Mouse (Mus musculus): ENCODE measurements around the gene Gse1. TPM values are rescaled to one million over a fixed set of nuclear protein-coding genes. Genes with fewer than 3 reads are reported as not detected.

Gse1 gene
- polyA plus RNA-seq, 1 experiment from 2014 or later, result 28.8 TPM

GRCm38 (mm10) chr8:120294982-120295870 lies 67.0 kb downstream of the Gse1 start:
- Histone ChIP-seq H3K4me1 (peaks cover 93% of the 10 kb centered on the region), H3K36me3 (no peaks in the 10 kb centered on the region), H3K4me3 (no peak overlapping the region), H3K27ac (replicated peaks) (peak overlapping the region; percentile 88), H3K9me3 (no peaks in the 10 kb centered on the region), H3K4me2 (replicated peaks) (peak overlapping the region; percentile 28), H3K27me3 (peaks cover 15% of the 10 kb centered on the region; the same call in 1 of the 2 replicates), H3K9ac (replicated peaks) (peak overlapping the region; percentile 20; the same call in 1 of the 2 replicates)
- 13% methylated on average over 17 of the region's 17 CpGs for WGBS
- peak; percentile 55 for ATAC-seq (ENCODE audit: low FRiP score, low read depth)

GRCm38 (mm10) chr8:120297000-120297399 lies 68.7 kb downstream of the Gse1 start:
- H3K27ac ChIP-seq (replicated peaks), result peak overlapping the region; percentile 88
- ATAC-seq (ENCODE audit: low FRiP score, low read depth), result no peak

GRCm38 (mm10) chr8:120298601-120299532 lies 70.6 kb downstream of the Gse1 start:
- no peaks in the 10 kb centered on the region for H3K9me3 ChIP-seq
- 27% methylated on average over 22 of the region's 22 CpGs for WGBS
- no peak overlapping the region for H3K4me3 ChIP-seq
- H3K4me1 ChIP-seq, result peaks cover 88% of the 10 kb centered on the region
- peak overlapping the region; percentile 93 for H3K27ac ChIP-seq (replicated peaks)
- H3K36me3 ChIP-seq, result no peaks in the 10 kb centered on the region
- peaks cover 39% of the 10 kb centered on the region for H3K27me3 ChIP-seq
- H3K9ac ChIP-seq (replicated peaks), result peak overlapping the region; percentile 31
- ATAC-seq (ENCODE audit: low FRiP score, low read depth), result peak; percentile 71
- H3K4me2 ChIP-seq (replicated peaks), result peak overlapping the region; percentile 28; the same call in 1 of the 2 replicates

More at GRCm38 (mm10) chr8:120297000-120297399, 68.7 kb downstream of the Gse1 start:
- Histone ChIP-seq H3K9me3 (no peaks in the 10 kb centered on the region), H3K4me3 (no peak overlapping the region), H3K9ac (replicated peaks) (no peak overlapping the region; the same call in 1 of the 2 replicates), H3K4me2 (replicated peaks) (no peak overlapping the region), H3K27me3 (peaks cover 21% of the 10 kb centered on the region; the same call in 1 of the 2 replicates), H3K36me3 (no peaks in the 10 kb centered on the region), H3K4me1 (peaks cover 91% of the 10 kb centered on the region)
- WGBS, result 23% methylated on average over 5 of the region's 5 CpGs

- no peak for ATAC-seq (ENCODE audit: low FRiP score, low read depth)
- Histone ChIP-seq H3K4me3 (no peak overlapping the region), H3K27me3 (peaks cover 45% of the 10 kb centered on the region)
Observed at GRCm38 (mm10) chr8:120300601-120301141, 72.4 kb downstream of the Gse1 start.

GRCm38 (mm10) chr8:120302941-120303675 lies 74.9 kb downstream of the Gse1 start:
- 66% methylated on average over 11 of the region's 11 CpGs for WGBS

More at GRCm38 (mm10) chr8:120300601-120301141, 72.4 kb downstream of the Gse1 start:
- H3K36me3 ChIP-seq, result no peaks in the 10 kb centered on the region
- H3K9me3 ChIP-seq, result no peaks in the 10 kb centered on the region
- H3K9ac ChIP-seq (replicated peaks), result no peak overlapping the region; the same call in 1 of the 2 replicates
- WGBS, result 5% methylated on average over 13 of the region's 13 CpGs
- peak overlapping the region; percentile 73 for H3K27ac ChIP-seq (replicated peaks)
- peak overlapping the region; percentile 27; the same call in 1 of the 2 replicates for H3K4me2 ChIP-seq (replicated peaks)
- H3K4me1 ChIP-seq, result peaks cover 83% of the 10 kb centered on the region

GRCm38 (mm10) chr8:120304097-120304496 lies 75.8 kb downstream of the Gse1 start:
- Histone ChIP-seq H3K27ac (replicated peaks) (peak overlapping the region; percentile 75), H3K27me3 (peaks cover 71% of the 10 kb centered on the region), H3K36me3 (no peaks in the 10 kb centered on the region), H3K9me3 (no peaks in the 10 kb centered on the region), H3K4me2 (replicated peaks) (no peak overlapping the region), H3K9ac (replicated peaks) (0 out of 2 replicates have a peak overlapping the region, but pooled peaks have one; percentile 7), H3K4me3 (no peak overlapping the region), H3K4me1 (peaks cover 83% of the 10 kb centered on the region)
- 20% methylated on average over 9 of the region's 9 CpGs for WGBS
- no peak for ATAC-seq (ENCODE audit: low FRiP score, low read depth)

More at GRCm38 (mm10) chr8:120302941-120303675, 74.9 kb downstream of the Gse1 start:
- H3K9ac ChIP-seq (replicated peaks), result no peak overlapping the region; the same call in 1 of the 2 replicates
- H3K4me3 ChIP-seq, result no peak overlapping the region
- H3K27me3 ChIP-seq, result peaks cover 62% of the 10 kb centered on the region
- H3K4me2 ChIP-seq (replicated peaks), result no peak overlapping the region
- H3K27ac ChIP-seq (replicated peaks), result peak overlapping the region; percentile 75
- H3K9me3 ChIP-seq, result no peaks in the 10 kb centered on the region
- no peaks in the 10 kb centered on the region for H3K36me3 ChIP-seq
- peaks cover 83% of the 10 kb centered on the region for H3K4me1 ChIP-seq
- no peak for ATAC-seq (ENCODE audit: low FRiP score, low read depth)

- no peak for ATAC-seq (ENCODE audit: low FRiP score, low read depth)
- no peak overlapping the region for H3K4me3 ChIP-seq
- H3K9ac ChIP-seq (replicated peaks), result no peak overlapping the region
- H3K4me1 ChIP-seq, result peaks cover 85% of the 10 kb centered on the region
- H3K9me3 ChIP-seq, result no peaks in the 10 kb centered on the region
- H3K36me3 ChIP-seq, result no peaks in the 10 kb centered on the region
- H3K27me3 ChIP-seq, result peaks cover 73% of the 10 kb centered on the region
- WGBS, result 73% methylated on average over 10 of the region's 10 CpGs
- no peak overlapping the region for H3K4me2 ChIP-seq (replicated peaks)
- H3K27ac ChIP-seq (replicated peaks), result peak overlapping the region; percentile 85; the same call in 1 of the 2 replicates
Observed at GRCm38 (mm10) chr8:120305800-120306385, 77.6 kb downstream of the Gse1 start.

- Histone ChIP-seq H3K4me2 (replicated peaks) (0 out of 2 replicates have a peak overlapping the region, but pooled peaks have one; percentile 1), H3K9me3 (no peaks in the 10 kb centered on the region), H3K4me3 (no peak overlapping the region), H3K9ac (replicated peaks) (0 out of 2 replicates have a peak overlapping the region, but pooled peaks have one; percentile 5), H3K36me3 (no peaks in the 10 kb centered on the region), H3K27ac (replicated peaks) (peak overlapping the region; percentile 85), H3K4me1 (peaks cover 89% of the 10 kb centered on the region), H3K27me3 (peaks cover 79% of the 10 kb centered on the region)
- WGBS, result 4% methylated on average over 16 of the region's 16 CpGs
- peak; percentile 53 for ATAC-seq (ENCODE audit: low FRiP score, low read depth)
Observed at GRCm38 (mm10) chr8:120307103-120307502, 78.8 kb downstream of the Gse1 start.

- H3K27me3 ChIP-seq, result peaks cover 77% of the 10 kb centered on the region
- no peak for ATAC-seq (ENCODE audit: low FRiP score, low read depth)
- 0 out of 2 replicates have a peak overlapping the region, but pooled peaks have one; percentile 1 for H3K4me2 ChIP-seq (replicated peaks)
- H3K4me3 ChIP-seq, result no peak overlapping the region
- H3K9ac ChIP-seq (replicated peaks), result peak overlapping the region; percentile 5; the same call in 1 of the 2 replicates
- no peaks in the 10 kb centered on the region for H3K36me3 ChIP-seq
- WGBS, result 48% methylated on average over 11 of the region's 11 CpGs
- H3K27ac ChIP-seq (replicated peaks), result peak overlapping the region; percentile 85
- peaks cover 87% of the 10 kb centered on the region for H3K4me1 ChIP-seq
- H3K9me3 ChIP-seq, result no peaks in the 10 kb centered on the region
Observed at GRCm38 (mm10) chr8:120307528-120307927, 79.3 kb downstream of the Gse1 start.

GRCm38 (mm10) chr8:120308131-120308530 lies 79.9 kb downstream of the Gse1 start:
- H3K4me3 ChIP-seq, result no peak overlapping the region
- no peaks in the 10 kb centered on the region for H3K9me3 ChIP-seq
- H3K27ac ChIP-seq (replicated peaks), result peak overlapping the region; percentile 85
- 30% methylated on average over 8 of the region's 8 CpGs for WGBS
- no peak overlapping the region for H3K9ac ChIP-seq (replicated peaks)
- no peak for ATAC-seq (ENCODE audit: low FRiP score, low read depth)
- peaks cover 77% of the 10 kb centered on the region for H3K27me3 ChIP-seq
- no peaks in the 10 kb centered on the region for H3K36me3 ChIP-seq
- no peak overlapping the region for H3K4me2 ChIP-seq (replicated peaks)
- peaks cover 81% of the 10 kb centered on the region for H3K4me1 ChIP-seq

All from midbrain, embryonic 12.5 days (tissue).